Mouse (Mus musculus) embryo, embryonic 9.5 days (tissue): ENCODE measurements around the gene Cdc42bpb.

Source experiments
- DNase-seq: peaks from one replicate; pipeline ENCODE4 v3.0.0-alpha.2; 2017; ENCODE audit errors: extremely low spot score

Gene Cdc42bpb

DNA sequence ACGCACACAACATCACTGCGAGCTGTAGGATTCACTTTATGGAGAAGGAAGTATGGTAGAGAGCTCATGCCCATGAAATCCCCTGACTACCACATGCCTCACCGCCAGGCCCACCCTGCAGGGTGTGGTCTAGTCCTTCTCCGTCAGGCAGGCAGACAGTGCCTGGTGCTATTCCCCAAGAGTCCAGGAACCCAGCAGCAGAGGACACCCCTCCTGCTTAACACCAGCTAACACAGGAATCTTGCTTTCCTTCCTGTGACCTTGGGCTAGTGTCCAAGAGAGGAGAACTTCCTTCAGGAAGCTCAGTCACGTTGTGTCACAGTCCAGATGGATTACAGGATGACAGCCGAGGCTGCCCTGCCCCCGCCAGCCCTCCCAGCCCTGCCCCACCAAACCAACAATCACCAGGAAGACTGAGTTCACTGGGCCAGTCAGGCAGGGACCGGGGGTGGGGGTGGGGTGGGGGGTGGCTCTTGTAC lies 9.2 kb upstream of the Cdc42bpb start:
- DNase-seq = no peak

- DNase-seq = no peak
Observed at GRCm38 (mm10) chr12:111385883-111386641, 8.5 kb upstream of the Cdc42bpb start.

GRCm38 (mm10) chr12:111378812-111379211 lies 1.3 kb upstream of the Cdc42bpb start:
- DNase-seq = no peak

- DNase-seq = peak; percentile 72
Observed at GRCm38 (mm10) chr12:111377986-111378490, 520 bp upstream of the Cdc42bpb start.

- peak; percentile 61 for DNase-seq
Observed at GRCm38 (mm10) chr12:111376826-111377331, 639 bp downstream of the Cdc42bpb start.

DNA sequence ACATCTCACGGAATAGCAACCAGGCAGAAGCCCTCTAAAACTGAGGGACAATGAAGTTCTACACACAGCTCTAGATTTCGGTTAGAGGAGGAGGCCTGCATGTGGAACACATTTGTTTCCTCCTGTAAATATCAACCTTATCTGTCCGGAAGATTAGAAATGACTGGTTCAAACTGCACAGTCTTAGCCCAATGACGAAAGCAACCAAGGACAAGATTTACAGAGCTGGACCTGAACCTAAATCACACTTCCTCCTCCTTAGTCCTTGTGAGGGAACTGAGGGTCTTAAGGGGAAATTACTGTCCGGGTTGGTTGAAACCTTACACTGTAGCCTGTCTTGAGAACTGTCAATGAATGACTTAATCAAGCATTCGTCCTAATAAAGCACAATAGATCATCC lies 1.5 kb downstream of the Cdc42bpb start:
- no peak for DNase-seq

DNA sequence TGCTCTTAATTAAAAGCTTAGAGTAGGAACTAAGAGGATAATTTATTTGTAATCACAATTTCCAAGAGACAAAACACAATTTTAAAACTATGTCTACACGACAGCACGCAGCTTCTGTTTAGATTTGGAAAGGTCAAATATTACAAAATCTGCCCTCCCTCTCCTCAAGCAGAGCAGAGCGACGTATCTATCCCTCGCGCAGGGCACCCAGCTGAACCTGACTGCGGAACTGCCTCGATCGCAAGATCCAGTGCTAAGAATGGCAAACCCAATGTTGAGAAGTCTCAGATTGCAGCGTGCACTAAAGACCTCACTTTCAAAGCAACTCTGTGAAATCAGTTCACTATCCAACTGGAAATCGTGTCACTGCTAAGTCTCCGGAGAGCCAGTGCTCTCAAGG lies 2.0 kb downstream of the Cdc42bpb start:
- DNase-seq = no peak

- no peak for DNase-seq
Observed at GRCm38 (mm10) chr12:111374727-111375126, 2.8 kb downstream of the Cdc42bpb start.

- no peak for DNase-seq
Observed at GRCm38 (mm10) chr12:111373411-111373810, 4.1 kb downstream of the Cdc42bpb start.

GRCm38 (mm10) chr12:111371905-111372304 lies 5.6 kb downstream of the Cdc42bpb start:
- DNase-seq = no peak

- DNase-seq = no peak
Observed at GRCm38 (mm10) chr12:111370249-111370648, 7.3 kb downstream of the Cdc42bpb start.

- DNase-seq = no peak
Observed at GRCm38 (mm10) chr12:111367065-111367464, 10.5 kb downstream of the Cdc42bpb start.

DNA sequence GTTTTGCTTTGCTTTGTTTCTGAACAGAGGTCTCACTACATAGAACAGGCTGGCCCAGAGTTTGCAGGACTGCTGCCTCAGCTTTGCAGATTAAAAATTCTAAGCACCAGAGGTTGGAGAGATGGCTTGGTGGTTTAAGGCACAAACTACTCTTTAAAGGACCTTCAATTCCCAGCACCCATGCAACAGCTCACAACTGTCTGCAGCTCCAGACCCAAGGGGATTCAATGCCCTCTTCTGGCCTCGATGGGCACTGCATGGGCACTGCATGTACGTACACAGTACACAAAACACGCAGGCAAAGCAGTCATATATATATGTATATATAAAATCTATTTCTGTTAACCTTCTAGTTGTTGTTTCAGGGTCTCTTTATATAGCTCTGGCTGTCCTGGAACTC lies 13.3 kb downstream of the Cdc42bpb start:
- no peak for DNase-seq

GRCm38 (mm10) chr12:111361319-111362098 lies 16.0 kb downstream of the Cdc42bpb start:
- no peak for DNase-seq

DNA sequence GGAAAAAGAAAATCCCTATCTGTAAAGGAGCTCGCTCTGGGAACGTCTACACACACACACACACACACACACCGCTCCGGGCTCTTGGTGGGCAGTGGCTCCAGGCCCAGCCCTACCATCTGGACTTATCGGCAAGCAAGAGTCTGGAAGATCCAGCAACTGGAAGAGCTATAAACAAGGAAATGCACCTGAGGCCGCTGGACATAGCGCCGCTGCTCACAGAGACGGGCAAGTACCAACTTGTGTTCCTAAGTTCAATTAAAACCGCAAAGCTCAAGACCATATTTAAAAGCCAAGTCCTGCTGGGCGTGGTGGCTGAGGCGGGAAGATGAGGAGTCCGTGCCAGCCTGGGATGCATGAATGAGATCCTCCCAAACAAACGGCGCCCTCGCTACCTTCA lies 16.8 kb downstream of the Cdc42bpb start:
- DNase-seq = no peak

- DNase-seq = no peak
Observed at GRCm38 (mm10) chr12:111356216-111356615, 21.3 kb downstream of the Cdc42bpb start.

GRCm38 (mm10) chr12:111354142-111354541 lies 23.4 kb downstream of the Cdc42bpb start:
- DNase-seq = no peak

DNA sequence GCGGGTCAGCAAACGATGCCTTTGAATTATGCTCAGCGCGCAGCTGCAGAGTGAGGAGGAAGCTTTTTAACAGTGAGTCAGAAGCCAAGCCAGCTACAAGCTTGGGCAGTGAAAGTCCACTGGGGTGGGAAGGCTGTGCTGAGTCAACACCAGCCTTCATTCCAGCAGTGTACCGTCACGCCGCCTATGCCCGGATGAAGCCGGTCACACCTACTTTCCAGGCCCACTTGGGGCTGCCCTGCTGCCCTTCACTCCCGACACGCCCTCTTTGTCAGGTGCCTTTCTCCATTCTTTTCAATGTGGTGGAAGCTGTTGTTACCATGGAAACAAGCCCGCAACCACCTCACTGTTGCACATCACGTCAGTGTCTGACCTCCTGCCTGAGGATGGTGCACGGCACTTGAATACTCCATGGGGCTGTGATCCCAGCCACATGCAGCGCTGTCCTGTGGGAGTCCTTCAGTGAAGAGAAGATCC lies 24.0 kb downstream of the Cdc42bpb start:
- DNase-seq = no peak

GRCm38 (mm10) chr12:111353008-111353407 lies 24.5 kb downstream of the Cdc42bpb start:
- DNase-seq = no peak

- no peak for DNase-seq
Observed at GRCm38 (mm10) chr12:111352520-111352919, 25.0 kb downstream of the Cdc42bpb start.

- no peak for DNase-seq
Observed at GRCm38 (mm10) chr12:111349540-111350231, 27.8 kb downstream of the Cdc42bpb start.

DNA sequence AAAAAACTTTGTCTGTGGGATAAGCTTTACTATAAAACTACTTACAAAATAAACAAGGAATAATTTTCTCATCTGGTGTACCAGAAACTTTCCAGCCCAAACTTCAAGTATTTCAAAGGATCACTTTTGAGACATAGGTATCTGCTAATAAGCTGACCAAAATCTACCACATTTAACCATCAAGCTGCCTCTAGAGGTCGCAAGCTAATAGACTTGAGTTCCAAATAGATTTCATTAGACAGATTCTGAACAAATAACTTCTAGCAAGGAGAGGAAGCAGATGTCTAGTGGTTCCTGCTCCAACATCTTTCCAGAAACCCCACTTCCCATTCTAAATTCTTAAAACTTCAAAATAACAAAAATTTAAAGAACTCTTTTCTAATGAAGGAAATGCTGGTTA lies 33.6 kb downstream of the Cdc42bpb start:
- DNase-seq = no peak
